Mouse (Mus musculus): ENCODE data around the gene Wdr44. TPM values are rescaled to one million over a fixed set of nuclear protein-coding genes. Genes with fewer than 3 reads are reported as not detected.
"Not testable (repeated sequence)": the region's sequence is repeated elsewhere in the genome, so short reads cannot be mapped to it uniquely, and the experiment has no call there.

The Wdr44 gene
- 10 to 100 TPM; 24.3 to 24.7 TPM for total RNA-seq (2021)

DNA sequence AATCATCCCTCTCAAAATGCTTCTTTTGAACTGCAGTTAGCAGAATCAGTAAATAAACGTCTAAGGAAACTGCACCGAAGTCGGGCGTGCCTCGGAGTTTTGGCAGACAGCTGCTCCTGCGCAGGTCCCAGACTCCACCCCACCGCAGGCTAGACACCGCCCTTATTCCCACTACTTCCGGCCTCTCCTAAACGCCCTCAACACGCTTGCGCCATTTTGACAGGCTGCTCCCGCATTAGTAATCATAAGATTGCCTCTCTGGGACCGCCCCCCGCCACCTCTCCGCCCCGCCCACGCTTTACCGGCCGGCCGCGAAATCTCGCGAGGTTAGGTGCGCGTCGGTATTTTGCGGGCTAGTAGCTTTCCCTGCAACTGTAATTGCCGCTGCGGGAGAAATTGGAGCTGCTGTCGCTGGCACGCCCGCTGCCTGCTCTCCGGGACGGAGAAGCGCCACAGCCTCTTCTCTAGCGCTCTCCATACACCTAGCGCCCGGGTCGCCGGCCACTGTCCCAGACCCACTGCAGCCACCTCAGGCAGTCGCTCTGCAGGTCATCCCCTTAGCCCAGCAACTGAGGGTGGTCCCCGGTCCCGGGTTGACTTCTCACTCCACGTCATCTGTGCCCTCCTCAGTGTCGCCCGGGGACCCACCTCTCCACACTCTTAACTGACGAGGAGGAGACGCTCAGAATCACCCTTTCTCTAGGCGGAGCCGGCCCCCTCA is at the start of gene Wdr44:
TSS of gene Wdr44 (plus strand) at position 330 of the 721 bp plus-strand sequence.
- DNase-seq: peak; percentile 91 to 92

DNA sequence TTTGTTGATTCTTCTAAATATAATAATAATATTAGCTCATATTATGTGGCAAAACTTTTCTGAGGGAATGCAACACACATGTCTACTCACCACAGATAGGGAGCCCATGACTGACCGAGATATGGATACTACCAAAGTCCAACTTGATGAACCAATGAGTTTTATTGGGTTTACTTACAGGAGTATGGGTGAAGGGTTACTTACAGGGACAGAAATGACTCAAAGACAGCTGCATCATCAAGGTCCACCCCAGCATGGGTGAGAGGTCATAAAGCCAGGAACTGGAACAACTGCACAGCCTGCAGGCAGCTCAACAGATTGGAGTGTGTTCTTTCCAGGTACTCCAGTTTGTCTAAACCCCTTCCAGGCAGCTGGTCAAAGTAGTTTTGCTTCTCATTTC is 44.5 kb upstream of the Wdr44 start:
- no peak for DNase-seq

DNA sequence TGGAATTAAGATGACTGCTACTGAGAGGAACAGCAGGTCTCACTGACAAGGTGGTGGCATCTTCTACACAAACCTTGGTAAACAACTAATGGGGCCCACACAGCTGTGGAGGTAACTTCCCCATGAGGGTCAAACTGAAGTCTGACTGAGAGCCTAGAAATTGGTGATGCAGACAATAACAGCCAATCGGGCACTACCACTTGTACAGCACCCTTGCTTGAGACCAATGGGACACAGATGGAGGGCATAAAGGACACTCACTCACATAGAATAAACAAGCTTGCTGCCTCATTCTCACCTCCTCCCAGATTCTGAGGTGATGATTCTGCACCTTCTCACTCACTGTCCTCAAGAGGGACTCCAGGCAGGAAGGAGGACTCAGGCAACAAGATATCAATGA is 30.6 kb upstream of the Wdr44 start:
- no peak for DNase-seq

DNA sequence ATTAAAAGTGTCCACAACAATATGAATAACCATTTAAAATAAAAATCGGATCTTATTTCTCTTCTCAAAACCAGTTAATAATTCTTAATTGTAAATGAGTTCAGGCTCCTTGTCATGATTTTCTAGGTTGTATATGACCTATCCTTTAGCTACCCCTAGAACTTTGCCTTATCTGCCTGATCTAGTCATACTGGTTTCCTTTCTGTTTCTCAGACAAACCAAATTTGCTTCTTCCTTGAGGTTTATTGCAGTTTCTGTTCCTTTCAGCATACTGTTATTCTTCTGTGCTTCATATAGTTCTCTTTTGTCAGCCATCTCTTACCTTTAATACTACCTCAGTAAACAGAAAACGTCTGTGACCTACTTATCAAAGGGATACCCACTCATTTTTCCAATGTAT is 19.7 kb upstream of the Wdr44 start:
- DNase-seq: no peak

DNA sequence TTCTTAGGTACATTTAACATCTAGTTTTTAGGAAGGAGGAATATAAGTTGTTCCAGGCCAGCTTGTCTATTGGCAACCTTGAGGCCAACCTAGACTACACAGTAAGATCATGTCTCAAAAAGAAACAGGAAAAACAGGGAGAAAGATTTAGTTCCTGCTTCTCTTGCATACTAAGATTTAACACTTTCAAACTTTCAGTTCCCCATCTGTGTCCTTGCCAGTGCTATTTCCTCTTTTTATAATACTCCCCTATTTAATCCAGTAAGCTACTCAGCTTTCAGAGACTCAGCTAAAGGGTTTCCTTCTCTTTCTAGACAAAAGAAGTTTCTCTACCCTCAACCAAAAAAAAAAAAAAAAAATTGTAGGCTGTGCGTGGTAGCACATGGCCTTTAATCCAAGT is 17.4 kb upstream of the Wdr44 start:
- no peak for DNase-seq

DNA sequence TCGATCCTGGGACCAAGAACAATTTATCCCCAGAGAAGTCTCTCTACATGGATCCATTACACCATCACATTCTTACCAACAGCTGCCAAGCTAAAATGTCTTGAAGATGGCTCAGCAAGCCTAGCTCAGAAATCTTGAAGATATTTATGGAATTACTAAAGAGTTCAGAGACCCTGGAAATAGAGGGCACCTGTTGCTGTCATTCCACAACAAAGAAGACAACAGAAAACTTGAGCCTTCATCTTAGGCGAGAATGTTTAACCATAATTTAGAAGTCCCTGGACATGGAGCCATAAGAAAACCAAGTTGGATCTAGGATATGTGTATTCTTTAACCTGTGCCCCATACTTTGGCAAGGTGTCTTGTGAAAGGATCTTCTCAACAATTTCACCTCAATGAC is 16.3 kb upstream of the Wdr44 start:
- no peak for DNase-seq

DNA sequence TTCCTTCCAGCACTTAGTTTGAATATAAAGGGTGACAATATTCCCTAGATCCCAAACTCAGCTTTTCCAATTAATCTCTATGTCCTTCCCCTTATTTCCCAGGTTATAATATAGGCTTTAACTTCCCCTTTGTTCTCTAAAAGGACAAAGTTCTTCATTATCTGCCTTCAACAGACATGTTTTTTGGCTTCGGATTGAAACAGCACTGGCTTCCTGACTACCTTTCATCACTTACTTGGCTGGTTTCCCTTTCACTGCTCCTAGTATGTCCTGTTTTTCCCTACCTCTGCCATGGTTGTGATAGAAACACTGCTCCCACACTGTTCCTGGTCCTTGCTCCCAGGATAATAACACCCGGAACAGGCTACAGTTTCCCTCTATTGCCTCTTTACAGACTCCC is 15.3 kb upstream of the Wdr44 start:
- DNase-seq: no peak

DNA sequence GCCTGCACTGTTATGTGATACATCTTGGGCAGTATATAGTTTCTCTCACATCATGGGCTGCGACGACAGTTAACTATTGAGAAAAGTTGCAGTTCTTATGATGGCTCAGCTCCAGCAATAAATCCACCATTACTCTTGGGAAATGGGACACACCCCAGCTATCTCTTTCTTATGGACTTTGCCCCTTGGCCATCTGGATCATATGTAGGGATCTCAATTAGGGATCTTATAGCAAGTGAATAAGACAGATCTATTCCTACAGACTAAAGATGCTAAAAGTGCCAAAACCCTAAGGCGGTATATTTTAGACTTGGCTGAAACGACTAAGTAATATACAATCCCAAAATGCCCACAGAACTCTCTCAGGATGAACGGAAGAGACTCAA is 522 bp upstream of the Wdr44 start:
- no peak for DNase-seq

DNA sequence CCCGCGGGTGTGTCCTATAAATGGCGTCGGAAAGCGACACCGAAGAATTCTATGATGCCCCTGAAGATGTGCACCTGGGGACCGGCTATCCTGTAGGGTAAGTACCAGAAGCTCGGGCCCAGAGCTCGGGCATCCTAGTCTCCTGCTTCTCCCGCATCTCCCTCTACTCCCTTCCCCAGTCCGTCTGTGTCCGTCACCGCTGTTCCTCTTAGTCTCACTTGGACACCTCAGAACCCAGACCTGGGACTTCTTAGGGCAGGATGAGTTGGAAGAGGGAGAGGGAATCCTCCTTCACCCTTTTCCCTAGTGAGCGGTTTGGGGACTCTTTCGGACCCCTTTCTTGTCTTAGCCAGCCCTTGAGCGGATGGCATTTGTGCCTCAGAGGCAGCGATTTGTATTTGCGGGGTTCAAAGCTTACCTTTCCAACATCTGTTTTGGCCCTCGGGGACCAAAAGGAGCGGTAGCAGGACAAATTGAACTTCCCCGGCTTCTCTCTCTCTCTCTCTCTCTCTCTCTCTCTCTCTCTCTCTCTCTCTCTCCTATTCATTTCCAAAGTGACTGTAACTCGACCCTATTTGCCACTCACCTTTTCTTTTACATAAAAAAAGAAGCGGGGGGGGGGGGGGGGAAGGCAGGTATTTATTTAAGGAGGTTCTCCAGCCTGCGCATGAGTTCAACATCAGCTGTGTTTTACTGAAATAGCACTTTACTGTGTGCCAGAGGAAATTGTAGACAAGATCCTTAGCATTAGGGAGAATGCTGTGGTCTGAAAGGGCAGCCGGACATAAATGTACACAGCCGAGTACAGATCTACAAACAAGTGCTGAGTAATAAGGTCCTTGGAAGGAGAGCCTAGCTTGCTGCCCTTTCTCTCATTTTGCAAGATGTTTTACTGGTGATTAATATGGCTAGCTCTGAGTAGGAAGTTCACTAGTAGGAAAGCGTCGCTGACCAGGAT is 871 bp downstream of the Wdr44 start:
- no peak for DNase-seq

DNA sequence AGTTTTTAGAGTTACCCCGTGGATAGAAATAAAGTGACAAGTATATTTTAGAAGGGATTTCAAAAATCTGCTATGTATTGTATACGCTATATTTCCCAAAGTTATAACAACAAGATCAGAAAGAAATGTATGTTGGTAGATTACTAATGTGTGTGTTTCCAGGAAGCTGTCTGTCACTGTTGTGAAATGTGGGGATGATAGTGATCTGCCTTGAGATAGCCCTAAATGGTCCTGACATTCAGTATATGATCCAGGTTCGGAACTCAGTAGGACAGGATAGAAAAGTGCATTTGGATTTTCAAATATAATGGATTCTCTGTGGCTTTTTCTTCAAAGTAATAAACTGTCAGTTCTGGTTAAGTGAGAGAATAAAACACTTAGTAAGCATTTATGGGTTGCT is 1.7 kb downstream of the Wdr44 start:
- no peak for DNase-seq

DNA sequence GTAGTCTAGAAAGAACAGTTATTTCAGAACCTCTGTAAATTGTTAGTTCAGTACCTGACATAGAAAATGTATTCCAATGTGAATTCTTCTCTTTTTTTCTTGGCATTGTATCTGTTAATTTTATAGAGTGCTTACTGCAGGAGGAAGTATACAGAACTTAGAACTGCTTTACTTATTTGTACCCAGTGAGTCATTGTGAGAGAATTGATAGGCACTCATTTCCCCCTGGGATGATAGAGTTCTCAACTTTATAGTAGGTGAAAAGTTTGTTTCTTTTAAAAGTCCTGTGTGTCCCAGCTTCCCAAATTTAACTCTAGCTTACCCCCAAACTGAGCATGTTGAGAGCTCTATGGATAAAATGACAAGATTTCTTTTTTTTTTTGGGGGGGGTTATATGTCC is 2.3 kb downstream of the Wdr44 start:
- no peak for DNase-seq

DNA sequence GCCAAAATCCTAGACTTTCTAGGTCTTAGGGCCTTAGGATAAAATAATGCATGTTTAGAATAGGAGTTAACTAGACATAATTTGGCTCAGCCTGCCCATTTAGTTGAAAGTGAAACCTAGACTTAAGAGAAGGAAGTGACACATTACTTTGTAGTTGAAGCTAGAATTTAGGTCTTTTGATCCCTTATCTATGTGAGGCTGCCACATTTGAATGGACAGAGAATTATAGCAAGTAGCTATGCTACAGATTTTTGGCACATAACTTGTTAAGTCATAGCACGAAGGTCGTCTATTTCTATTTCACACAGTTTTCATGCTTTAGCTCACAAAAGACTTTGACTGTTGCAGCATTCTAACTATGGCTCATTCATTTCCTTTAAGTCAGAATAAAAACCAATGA is 4.5 kb downstream of the Wdr44 start:
- DNase-seq: no peak

DNA sequence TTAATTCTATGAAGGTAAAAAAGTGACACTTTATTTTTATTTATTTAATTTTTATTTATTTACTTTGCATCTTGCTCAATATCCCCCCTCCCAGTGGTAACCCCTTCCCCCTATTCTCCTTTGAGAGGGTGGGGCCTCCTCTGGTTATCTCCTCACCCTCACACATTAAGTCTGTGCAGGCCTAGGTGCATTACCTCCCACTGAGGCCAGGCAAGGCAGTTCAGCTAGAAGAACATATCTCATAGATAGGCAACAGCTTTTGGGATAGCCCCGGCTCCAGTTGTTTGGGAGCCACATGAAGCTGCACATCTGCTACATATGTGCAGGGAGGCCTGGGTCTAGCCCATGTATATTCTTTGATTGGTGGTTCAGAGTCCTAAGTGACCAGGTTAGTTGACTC is 6.2 kb downstream of the Wdr44 start:
- DNase-seq: no peak

DNA sequence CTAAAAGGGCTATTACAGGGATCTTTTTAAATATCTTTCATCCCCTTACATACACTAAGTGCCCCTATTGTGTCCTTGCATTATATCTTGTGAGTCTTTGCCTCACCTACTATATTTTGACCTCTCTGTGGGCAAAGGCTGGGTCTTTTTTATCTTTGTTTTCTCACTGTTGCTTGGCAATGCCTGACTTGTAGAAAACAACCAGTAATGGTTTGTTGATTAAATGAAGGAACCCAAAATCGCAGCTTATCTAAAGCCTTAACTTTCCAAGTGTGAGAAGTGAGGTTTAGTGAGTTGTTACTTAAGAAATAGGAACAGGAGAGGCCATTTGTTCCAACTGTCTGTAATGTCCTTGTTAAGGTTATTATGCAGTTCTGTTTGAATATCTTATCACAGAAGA is 24.4 kb downstream of the Wdr44 start:
- no peak for DNase-seq

DNA sequence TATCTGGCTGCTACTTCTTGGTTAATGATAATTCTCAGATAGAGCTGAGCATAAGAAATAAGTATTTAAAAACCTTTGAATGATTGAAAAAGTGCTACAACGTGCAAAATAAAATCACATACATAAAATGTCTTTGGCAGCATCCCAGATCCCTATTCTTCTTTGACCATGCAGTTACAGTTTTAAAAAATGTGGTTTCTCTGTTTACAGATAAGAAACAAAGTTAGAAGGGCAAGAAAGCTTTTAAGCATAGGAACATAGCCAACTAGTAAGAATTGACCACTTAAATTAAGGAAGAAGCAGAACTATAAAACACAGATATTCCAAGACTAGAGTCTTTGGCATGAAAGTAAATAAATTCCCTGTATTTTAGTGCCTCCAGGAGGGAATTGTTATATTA is 34.6 kb downstream of the Wdr44 start:
- DNase-seq: no peak

DNA sequence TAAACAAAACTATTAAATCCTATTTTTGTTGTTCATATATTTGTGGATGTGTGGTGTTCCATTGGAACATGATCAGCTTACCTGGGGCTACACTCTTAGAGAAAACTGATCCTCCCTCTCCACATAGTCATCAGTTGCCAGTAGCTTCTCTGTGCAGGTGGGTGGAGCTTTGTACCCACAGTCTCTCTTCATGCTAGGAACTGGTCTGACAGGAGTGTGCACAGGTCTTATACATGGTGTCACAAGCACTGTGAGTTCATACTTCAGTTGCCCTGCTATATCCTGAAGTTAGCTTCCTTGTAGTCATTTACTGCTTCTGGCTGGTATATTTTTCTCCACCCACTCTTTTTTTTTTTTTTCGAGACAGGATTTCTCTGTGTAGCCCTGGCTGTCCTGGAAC is 61.8 kb downstream of the Wdr44 start:
- no peak for DNase-seq

DNA sequence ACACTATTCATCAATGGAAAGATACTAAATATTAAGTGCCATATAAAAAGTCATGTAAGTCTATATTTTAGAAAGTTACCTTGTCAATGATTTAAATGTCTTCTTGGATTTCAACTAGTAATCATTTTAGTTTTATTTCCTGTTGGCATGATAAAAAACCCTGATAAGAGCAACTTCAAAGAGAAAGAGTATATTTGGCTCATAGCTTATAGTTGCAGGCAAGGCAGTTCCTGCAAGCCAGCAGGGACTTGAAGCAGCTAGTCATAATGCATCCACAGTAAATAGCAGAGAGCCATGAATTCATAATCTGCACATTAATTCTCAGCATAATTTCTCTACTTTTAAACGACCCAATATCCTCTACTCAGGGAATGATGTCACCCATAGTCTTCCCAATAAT is 75.0 kb downstream of the Wdr44 start:
- DNase-seq: no peak

DNA sequence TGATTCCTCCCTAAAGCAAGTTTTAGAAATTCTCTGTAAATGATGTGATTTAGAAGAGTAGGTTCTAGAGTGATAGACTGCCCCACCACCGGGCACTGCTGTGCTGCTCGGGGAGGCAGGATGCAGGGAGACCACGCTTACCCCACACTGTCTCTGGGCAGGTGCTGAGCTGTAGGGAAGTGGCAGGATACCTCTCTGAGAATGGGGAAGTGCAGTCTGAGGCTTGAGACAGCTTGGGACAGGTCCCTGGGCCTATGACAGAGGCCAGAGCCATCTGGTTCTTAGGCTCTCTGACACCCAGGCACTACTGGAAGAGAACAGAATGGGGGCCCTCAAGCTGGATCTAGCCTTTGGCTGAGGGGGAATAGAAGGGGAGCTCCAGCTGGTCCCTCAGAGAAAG is 114.3 kb downstream of the Wdr44 start:
- DNase-seq: no peak

DNA sequence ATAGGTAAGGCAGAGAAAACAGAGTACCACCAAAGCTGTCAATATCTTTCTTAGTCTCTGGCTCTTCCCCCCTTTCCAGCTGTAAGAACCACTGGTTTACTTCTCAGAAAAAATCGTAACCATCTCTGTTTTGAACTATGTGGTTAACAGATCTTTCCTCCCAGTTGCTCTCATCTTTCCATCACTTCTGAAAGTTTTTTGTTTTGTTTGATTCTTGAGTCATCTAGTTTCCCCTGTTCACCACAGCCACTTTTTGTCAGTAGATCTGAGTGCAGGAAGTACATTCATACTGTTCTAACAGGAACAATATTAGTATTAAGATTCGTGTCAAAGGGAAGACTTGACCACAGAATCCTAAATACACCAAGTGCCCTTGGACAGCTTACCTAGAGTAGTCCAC is 117.5 kb downstream of the Wdr44 start:
- no peak for DNase-seq

DNA sequence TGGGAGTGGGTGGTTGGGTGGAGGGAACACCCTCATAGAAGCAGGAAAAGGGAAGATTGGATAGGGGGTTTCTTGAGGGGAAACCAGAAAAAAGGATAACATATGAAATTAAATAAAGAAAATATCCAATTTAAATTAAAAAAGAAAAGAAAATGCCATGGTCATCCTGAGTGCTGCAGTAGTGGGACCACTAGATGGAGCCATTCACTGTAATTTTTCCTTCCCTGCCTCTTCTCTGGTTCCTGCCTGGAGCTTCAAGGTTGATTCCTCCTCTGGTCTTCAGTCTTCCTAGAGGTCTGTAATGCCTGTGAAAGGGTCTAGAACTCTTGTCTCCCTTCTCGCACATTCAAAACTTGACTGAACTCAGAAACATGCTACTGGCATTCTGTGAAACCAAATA is 120.4 kb downstream of the Wdr44 start:
- not testable (repeated sequence) for DNase-seq

DNA sequence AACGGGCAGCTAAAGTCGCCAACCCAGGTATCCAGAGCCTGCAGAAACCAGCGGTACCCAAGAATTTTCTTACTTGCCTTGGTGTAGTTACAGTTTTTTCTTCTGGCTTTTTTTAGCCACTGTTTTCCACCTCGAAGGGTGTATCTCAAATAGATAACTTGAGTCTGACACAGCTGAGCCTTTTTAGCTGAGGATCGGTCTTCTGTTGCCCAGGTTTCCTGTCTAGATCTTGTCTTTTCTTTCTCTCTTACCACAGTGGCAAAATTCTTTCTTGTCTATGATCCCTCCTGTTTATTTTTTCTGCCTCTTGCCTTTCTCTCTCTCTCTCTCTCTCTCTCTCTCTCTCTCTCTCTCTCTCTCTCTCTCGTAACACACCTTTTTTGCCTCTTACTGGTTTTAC is 130.0 kb downstream of the Wdr44 start:
- DNase-seq: not testable (repeated sequence)

DNA sequence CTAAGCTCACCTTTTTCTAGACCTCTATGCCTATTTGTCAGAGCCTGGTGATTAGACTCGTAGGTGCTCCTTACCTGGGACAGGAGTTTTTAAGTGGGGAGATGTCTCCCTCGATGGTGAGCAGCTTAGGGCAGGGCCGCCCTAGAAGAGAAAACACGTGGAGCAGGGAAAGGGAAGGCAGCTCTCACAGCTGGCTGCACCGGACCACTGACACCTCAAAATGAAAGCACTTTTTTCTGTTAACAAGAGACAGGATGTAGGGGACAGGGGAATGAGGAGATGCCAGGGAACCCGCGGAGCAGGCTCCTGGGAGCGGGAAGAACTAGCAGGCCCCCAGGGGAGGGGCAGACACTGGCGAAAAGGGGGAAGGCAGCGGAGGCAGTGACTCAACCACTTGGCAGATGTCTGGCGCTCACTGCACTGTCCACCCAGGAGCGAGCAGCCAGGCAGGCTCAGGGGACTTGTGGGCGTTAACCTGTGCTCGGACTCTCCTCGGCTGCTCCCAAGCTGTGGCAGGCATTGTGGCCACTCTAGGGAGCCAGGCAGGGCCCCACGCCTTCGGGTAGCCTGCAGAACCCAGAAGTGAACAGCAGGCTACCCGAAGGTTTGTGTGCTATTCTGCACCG is 130.7 kb downstream of the Wdr44 start:
- DNase-seq: no peak

DNA sequence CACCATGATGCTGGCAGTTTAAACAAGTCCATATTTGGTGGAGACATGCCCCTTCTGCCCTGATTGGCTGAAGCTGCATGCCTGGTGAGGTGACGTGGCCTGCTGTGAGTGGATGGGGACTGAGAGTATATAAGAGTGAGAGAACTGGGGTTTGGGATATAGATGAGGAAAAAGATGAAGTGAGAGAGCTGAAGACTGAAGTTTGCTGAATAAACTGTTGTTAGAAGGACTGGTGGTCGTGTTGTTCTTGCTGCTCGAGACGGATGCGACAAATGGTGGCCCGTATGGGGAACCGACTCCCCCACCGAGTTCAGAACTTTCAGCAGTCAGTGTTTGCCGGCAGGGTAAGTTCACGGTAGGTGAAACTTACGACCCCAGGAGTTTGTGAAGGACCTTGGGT is 140.9 kb downstream of the Wdr44 start:
- DNase-seq: not testable (repeated sequence)

DNA sequence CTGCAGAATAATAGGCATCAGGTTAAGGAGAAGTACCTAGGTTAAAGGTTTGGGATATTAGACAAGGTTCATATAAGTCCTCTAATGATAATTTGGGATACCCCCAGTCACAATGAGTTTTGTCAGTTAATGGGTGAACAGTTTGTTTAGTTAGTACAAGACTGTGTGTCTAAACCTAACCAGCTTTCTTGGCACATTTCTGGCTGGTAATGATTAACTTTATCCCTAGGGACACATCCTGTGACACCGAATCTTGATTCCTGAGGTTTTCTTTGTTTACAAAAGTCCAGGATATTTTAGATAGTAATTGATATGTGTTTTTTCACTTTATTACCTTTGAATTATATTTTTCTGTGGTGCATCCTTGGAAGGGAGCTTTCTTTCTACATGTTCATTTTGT is 148.1 kb downstream of the Wdr44 start:
- no peak for DNase-seq
